Comparison of ENCODE assay signal across 1 mouse cellular context in genomic region chr16:90214731-90215565, GRCm38 (mm10).
TF ChIP-seq lines count a peak whose summit lies in the region.

No protein-coding gene starts in this region.

TF ChIP-seq in MEL, 35 proteins besides CTCF, POLR2A, EP300 and RAD21 (continued from another document):
- peak; percentile 84 for TF ChIP-seq GATA1 (IDR thresholded peaks at IDR 0.05; ENCODE audit: low read depth, low read length)
- no peak; the same call in 1 of the 2 replicates for TF ChIP-seq JUND (IDR thresholded peaks at IDR 0.05; ENCODE audit: low read depth, low read length)
- TF ChIP-seq SMC3 (IDR thresholded peaks at IDR 0.05; ENCODE audit: low read depth, low read length), result no peak
- TF ChIP-seq UBTF (IDR thresholded peaks at IDR 0.05; ENCODE audit: borderline replicate concordance, insufficient read depth, low read depth, low read length), result no peak
- TF ChIP-seq MYC (IDR thresholded peaks at IDR 0.05; ENCODE audit: low read depth, low read length), result peak; percentile 88
- TF ChIP-seq ELF1 (IDR thresholded peaks at IDR 0.05; ENCODE audit: low read depth, low read length), result peak; percentile 45; the same call in 1 of the 2 replicates
- peak; percentile 29; the same call in 1 of the 2 replicates for TF ChIP-seq TCF12 (IDR thresholded peaks at IDR 0.05; ENCODE audit: low read depth, low read length)
- peak; percentile 87 for TF ChIP-seq MAX (IDR thresholded peaks at IDR 0.05; ENCODE audit: low read length)
- no peak for TF ChIP-seq MAFK (IDR thresholded peaks at IDR 0.05; ENCODE audit: borderline replicate concordance, low read depth, low read length)
- TF ChIP-seq GABPA (IDR thresholded peaks at IDR 0.05; ENCODE audit: low read depth, low read length), result no peak
- no peak; the same call in none of the 2 replicates for TF ChIP-seq RCOR1 (IDR thresholded peaks at IDR 0.05; ENCODE audit: low read depth, low read length)
- peak; percentile 70 for TF ChIP-seq SIN3A (IDR thresholded peaks at IDR 0.05; ENCODE audit: low read length)
- TF ChIP-seq MYB (IDR thresholded peaks at IDR 0.05; ENCODE audit: low read depth, low read length), result no peak
- no peak for TF ChIP-seq USF1 (IDR thresholded peaks at IDR 0.05; ENCODE audit: low read depth, low read length)
- TF ChIP-seq NRF1 (IDR thresholded peaks at IDR 0.05; ENCODE audit: insufficient read depth, low read depth, low read length, poor library complexity, severe bottlenecking), result no peak
- TF ChIP-seq TAL1 (IDR thresholded peaks at IDR 0.05; ENCODE audit: low read length), result peak; percentile 10; the same call in 1 of the 2 replicates
